Mouse (Mus musculus): ENCODE results near the gene Retreg1. TPM values are rescaled to one million over a fixed set of nuclear protein-coding genes. Genes with fewer than 3 reads are reported as not detected.

Gene Retreg1
- polyA plus RNA-seq, 1 experiment from 2014 or later = 10.1 TPM

Small RNAs within 50 kb of the gene (microRNA-seq; reads per million reads assigned to microRNA genes)
- not detected for gene Mir7212

Other genes with a start within 250 kb of the Retreg1 start
- 3.4 and 4.5 TPM in 2 replicates for gene Myo10, start 220.7 kb upstream of the Retreg1 start, polyA plus RNA-seq (2015; fragmentation: Nextera tagmentation; extraction: Ambion mirVana)
- gene Zfp622, start 141.2 kb downstream of the Retreg1 start, polyA plus RNA-seq (2015; fragmentation: Nextera tagmentation; extraction: Ambion mirVana) = 7.3 and 8.2 TPM in 2 replicates

All from liver, embryonic 16.5 days (tissue).